Mouse (Mus musculus) thymus, postnatal 14 days (tissue): Measurements from ENCODE around the gene Hoxd9.

ENCODE experiments used
- DNase-seq: peaks from one replicate; pipeline ENCODE4 v3.0.0; 2021

The Hoxd9 gene

DNA sequence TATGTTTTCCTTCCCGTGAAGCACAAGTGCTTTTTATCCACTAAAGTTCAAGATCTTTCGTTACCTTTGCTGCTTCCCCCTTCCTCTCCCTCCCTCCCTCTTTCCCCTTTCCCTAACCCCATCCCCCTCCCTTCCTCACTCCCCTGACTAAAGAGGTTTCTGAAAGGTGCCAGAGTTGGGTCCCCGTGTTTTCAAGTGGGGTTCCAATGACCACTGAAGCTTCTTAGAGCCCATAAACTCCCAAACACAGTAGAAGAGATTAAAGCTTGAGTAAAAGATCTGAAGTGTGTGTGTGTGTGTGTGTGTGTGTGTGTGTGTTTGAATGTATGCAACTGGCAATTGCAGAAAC is 28.3 kb upstream of the Hoxd9 start:
- no peak for DNase-seq

GRCm38 (mm10) chr2:74669650-74670235 is 27.8 kb upstream of the Hoxd9 start:
- DNase-seq = no peak

- DNase-seq = no peak
These were observed 26.8 kb upstream of the Hoxd9 start for GRCm38 (mm10) chr2:74670632-74671188.

DNA sequence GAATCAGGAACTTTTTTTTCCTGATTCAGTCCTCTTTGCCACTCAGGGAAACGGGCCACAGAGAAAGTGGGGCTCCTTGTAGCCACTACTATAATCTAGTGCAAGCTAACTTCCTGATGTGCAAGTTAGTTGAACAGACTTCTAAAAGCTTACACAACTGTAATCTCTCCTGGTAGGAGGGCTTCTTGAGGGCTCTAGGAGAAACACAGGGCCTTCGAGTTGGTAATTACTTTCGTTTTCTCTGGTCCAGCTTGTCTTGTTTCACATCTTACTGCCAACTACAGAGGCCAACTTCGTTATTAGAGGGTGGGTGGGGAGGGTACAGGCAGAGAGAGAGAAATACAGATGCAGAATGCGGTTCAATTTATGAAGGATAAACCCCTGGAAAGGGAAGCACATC is 25.7 kb upstream of the Hoxd9 start:
- no peak for DNase-seq

DNA sequence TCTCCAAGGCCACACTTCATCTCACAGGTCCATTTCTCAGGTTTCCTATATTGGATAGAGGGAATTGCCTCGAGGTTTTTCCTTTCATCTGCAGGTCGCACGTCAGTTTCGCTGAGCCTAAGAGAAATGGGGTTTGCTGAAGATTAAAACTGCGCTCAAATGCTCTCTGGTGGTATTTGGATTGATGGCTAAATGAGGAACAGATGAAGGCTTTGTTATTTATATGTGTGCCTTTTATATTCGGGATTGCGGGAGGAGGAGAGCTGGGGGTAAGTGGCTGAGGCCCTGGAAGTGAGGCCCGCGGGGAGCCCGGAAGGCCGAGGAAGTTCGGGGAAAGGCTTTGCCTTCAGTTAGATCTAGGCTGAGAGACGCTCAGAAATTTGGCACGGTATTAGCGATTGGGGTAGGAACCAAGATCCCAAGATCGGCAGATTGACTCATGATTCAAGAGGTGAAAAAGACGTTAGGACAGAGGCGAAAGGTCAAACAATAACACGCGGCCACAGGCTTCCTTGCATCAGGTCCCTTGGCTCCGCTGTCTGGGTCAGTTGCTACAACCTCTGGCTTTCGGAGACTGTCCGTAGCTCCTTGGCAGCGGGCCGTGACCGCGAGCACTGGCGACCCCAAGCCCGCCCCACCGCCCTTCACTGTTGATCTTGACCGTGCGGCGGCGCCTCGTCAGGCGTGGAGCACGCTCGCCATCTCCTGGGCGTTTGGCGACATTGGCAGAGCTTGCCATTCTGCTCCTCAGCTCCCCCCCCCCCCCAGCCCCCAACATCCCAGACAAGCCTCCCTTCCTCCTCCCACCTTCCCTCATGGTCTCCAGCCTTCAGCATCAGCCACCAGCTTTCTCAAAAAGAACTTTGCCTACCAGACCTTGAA is 24.8 kb upstream of the Hoxd9 start:
- peak; percentile 51 for DNase-seq

DNA sequence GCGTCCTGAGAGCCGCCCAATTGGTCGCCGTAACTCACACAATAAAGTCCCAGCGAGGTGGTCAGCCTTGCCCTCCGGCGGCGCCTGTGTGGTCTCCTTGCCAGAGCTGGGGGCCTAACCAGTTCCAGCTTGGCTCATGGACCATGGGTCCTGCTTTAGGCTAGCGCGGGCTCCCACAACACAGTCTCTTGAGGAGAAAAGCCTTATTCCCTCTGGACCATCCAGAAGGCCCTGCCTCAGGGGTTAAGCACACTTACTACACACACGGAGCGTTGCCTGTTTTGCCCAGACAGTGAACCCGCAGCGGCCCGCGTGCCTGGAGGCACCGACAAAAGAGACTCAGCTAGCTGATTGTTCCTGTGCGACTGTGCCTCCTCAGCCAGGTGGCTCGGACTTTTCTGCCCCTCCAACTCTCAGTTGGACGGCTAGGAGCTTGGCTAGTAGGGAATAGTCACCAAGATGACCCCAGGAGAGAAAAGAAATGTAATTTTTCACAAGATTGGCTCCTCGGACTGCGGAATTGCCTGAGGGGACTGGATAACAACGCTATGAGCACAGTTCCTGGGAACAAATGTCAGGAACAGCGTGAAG is 23.6 kb upstream of the Hoxd9 start:
- no peak for DNase-seq

DNA sequence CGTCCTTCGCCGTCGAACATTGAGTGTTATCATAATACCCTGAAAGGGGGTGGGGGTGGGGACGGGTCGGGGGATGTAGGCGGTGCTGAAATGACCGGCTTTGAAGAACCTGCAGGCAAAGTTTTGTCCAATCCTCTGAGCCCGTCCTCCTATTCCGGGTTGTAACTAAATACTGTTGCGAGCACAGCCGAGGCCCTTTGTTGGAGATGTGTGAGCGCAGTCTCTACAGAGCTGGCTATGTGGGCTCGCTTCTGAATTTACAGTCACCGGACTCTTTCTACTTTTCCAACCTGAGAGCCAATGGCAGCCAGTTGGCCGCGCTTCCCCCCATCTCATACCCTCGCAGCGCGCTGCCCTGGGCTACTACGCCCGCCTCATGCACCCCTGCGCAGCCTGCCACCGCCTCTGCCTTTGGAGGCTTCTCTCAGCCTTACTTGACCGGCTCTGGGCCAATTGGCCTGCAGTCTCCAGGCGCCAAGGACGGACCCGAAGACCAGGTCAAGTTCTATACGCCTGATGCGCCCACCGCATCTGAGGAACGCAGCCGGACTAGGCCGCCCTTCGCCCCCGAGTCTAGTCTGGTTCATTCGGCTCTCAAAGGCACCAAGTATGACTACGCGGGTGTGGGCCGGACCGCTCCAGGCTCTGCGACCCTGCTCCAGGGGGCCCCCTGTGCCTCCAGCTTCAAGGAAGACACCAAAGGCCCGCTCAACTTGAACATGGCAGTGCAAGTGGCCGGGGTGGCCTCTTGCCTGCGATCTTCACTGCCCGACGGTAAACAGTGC is 22.5 kb upstream of the Hoxd9 start, which contains the start of gene Hoxd12:
Gene Hoxd12, plus strand, starts transcription at position 133 of the 785 bp plus-strand sequence.
- no peak for DNase-seq

DNA sequence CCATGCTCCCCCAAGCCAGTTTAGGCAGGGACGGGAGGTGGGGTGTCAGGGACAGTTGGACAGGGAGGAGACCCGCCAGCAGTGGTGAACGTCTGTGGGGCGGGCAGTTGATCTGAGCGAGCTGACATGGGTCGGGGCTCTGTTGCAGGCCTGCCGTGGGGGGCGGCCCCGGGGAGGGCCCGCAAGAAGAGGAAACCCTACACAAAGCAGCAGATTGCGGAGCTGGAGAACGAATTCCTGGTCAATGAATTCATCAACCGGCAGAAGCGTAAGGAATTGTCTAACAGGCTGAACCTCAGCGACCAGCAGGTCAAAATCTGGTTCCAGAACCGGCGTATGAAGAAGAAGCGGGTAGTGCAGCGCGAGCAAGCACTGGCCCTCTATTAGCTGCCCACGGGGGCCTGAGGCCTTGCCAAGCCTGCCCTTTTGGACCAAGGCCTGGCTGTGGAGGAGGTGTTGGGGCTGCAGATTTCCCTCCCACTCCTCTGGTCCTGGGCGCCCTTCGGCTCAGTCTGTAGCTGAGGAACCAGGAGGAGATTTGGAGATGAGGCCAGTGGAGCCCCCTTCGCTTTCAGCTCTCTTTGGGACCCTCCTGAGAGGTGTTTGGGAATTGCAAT is 21.8 kb upstream of the Hoxd9 start:
- DNase-seq = no peak

DNA sequence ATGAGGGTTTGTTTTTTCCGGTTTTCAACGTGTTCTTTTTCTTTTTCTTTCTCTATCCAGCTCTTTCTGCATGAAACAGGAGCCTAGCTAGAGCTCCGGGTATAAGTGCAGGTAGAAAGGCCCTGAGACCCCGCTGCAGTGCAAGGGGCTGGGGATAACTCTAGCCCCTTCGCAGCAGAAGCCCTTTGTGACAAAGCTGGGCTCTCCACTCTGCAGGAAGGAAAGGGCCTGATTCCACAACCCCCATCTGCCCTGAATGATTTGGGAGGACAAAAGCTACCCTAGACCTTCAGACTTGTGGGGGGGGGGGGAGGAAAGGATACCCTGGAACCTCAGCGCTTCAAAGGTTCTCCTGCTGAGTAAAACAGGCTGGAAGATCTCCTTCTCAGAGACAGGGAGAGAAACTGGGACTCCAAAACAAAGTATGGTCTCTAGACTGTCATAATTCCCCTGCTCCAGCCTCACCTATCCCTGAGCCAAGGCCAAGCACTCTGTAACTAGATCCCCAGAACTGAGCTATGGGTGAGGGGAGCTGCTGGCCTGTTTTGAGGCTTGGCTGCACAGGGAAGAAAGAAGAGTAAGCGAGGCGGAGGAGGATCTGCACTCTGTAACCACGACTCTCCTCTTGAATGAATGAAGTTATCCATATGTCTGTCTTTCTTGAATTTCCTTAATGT is 21.0 kb upstream of the Hoxd9 start:
- no peak for DNase-seq

- DNase-seq = no peak
These were observed 20.4 kb upstream of the Hoxd9 start for GRCm38 (mm10) chr2:74677106-74677505.

DNA sequence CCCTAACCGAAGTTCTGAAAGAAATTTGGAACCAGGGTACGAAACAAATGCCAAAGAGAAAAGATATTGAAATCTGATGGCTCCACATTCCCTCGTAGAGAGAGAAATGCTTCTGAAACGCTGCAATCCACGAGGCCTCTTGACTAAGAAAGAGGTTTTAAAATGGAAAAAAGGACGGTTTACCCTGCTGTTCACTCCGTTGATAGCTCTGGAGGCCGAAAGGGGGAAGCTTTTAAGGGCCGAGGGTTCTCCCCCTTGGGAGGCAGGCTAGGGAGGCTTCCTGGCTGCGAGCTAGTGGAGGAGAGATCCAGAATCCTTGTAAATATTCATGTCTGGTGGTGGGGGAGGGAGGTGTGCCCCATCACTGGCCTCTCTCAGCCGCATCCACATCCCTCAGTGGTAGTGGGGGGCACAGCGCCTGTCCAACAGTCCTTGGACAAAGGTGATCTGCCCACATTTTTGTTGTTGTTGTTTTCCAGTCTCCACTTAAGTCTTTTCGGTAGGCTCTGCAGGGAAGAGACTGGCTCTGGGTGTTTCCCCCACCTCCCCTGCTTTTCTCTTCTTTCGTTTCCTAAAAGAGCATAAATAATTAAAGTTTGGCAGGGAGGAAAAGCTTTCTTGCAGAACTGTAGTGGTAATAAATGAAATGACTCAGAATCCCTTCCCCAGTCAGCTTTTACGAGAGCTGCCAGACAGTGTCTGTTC is 18.5 kb upstream of the Hoxd9 start, which contains the start of gene Hoxd11:
Gene Hoxd11, plus strand, starts transcription at position 667 of the 705 bp plus-strand sequence.
- DNase-seq = no peak

DNA sequence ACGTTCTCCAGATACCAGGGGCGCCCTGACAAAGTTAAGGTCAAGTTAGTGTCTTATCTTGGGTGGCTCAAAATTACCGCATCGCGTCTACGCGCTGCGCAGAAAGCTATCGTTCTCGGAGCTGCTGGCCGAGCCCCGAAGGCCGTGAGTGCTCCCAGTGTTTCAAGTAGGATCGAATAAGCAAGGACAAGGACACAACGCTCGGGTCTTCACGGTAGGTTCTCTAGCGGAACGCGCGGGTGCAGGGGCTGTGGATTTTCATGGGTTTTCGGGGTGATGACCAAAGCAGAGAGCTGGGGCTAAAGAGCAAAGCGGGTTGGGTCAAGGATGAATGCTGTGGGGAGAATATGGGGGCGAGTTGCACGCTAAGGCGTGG is 17.9 kb upstream of the Hoxd9 start:
- no peak for DNase-seq

DNA sequence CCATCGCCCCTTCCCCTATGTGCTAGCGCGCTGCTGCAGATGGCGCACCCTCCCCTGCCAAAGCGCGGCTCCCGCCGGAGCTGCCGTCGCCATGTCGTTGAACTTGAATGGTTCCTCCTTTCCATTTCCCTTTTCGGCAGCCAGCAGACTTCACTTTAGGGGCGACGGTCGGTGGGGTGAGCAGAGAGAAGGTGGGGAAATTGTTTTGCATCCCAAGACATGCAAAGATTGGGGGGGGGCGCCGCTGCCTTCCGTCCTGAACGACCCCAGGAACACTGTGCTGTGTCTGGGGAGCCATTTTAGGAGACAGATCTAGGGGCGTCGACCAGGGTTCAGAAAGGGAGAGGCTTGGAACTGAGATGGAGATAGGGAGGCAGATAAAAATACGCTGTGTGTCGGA is 17.5 kb upstream of the Hoxd9 start:
- no peak for DNase-seq

DNA sequence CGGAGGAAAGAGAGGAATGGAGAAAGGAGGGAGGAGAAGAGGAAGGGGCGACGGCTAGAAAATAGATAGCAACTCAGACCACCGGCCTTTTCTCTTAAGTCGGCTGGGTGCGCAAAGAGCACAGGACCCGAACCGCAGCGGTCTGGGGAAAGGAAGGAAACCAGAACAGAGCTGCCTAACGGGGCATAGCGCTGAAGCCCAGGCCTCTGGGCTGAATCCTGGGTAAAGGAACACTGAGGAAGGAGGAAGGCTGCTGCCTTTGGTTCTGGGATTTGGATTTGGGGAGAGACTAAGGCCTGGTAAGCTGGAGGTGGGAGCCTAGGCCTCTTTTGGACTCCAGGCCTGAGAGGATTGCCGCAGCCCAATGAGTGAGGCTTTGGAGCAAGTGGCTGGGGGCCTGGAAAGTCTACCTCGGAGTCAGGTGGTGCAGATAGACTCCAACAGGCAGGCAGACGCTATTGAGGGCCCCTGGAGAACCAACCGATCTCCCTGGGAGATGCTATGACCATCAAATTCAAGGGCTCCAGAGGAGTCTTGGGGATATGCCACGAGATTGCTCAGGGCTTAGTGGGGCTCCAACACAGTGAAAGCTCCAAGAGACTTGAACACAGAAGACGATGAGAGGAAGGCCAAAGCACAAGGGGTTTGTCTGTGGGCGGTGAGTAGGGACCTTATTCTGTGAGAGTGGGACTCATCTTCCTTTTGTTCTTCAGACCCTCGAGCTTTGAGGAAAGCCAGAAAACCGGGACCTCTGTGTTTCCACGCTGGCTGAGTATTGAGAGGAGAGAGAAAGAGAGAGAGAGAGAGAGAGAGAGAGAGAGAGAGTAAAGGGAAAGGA is 16.7 kb upstream of the Hoxd9 start:
- DNase-seq = no peak

DNA sequence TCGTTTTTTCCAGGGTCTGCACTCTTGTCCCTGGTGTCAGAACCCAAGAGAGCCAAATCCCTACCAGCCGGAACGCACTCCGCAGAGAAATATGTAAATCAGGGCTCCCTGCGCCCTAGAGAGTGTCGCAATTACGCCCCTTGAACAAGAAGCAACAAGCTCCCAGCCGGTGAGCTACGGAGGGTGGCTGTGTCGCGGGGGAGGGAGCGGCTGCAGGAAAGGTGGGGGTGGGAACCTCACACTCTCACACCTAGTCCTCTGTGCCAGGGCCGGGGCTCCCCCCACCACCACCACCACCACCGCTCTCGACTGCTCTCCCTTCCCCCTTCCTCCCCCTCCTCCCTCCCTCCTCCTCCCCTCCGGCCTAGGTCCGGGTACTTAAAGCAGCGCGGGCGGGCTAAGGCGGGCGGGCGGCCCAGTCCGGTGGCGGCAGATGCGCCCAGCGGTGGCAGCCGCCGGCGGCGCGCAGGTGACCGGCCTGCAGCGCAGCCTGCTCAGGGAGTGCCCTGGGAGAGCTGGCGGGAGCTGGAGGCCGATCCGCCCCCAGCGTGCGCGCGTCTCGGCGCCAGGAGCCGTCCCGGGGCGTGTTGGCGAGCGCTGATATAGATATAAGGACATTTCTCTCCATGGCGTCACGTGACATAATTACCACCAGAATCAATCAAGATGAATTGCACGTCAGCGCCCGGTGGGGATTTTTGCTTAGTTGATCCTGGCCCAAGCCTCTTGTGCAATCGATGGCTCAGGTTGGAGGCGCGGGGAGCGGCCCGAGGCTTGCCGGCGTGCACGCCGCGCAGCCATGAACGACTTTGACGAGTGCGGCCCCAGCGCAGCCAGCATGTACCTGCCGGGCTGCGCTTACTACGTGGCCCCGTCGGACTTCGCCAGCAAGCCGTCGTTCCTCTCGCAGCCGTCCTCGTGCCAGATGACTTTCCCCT is 15.7 kb upstream of the Hoxd9 start:
- no peak for DNase-seq

- no peak for DNase-seq
These were observed 14.7 kb upstream of the Hoxd9 start for GRCm38 (mm10) chr2:74682796-74683195.

GRCm38 (mm10) chr2:74683471-74683951 is 14.0 kb upstream of the Hoxd9 start:
- DNase-seq = no peak

DNA sequence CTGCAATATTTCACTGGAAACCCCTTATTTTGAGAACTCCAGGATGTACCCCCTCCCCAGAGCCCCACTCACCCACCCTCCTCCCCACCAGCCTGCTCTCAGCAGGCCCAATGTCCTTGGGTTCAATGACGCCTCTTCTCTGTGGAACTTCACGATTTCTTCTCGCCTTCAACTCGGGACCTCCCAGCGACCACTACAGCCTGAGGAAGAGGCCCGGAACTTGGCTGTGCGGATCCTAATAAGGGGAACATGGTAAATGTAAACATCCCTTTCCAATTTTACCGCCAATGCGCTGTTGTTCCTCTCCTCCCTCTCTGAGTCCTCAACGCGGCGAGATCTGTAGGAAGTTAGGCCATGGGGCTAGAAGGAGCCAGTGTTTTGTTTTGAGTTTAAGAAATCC is 13.4 kb upstream of the Hoxd9 start:
- DNase-seq = no peak

- DNase-seq = no peak
These were observed 12.4 kb upstream of the Hoxd9 start for GRCm38 (mm10) chr2:74685059-74685603.
